Mouse (Mus musculus): Measurements from ENCODE around the gene Rasgef1a. TPM values are rescaled to one million over a fixed set of nuclear protein-coding genes. Genes with fewer than 3 reads are reported as not detected.

Gene Rasgef1a
- total and polyA plus RNA-seq, 2 experiments from 2014 or later = 13.1 to 25.4 TPM

- Histone ChIP-seq H3K9me3 (ENCODE audit: low read length) (no peaks in the 10 kb centered on the region), H3K36me3 (ENCODE audit: insufficient read depth) (no peaks in the 10 kb centered on the region), H3K9ac (no peak overlapping the region), H3K27ac (ENCODE audit: low read depth, low read length) (no peak overlapping the region), H3K4me3 (ENCODE audit: low read depth, low read length) (no peak overlapping the region), H3K4me2 (ENCODE audit: low read depth) (no peak overlapping the region), H3K4me1 (ENCODE audit: insufficient read depth) (peaks cover 2% of the 10 kb centered on the region; the same call in 1 of the 2 replicates), H3K27me3 (ENCODE audit: insufficient read depth, low read length) (no peaks in the 10 kb centered on the region)
- DNase-seq (no peak), ATAC-seq (no peak)
- WGBS = 92% methylated on average over 4 of the region's 4 CpGs
- TF ChIP-seq CTCF (IDR thresholded peaks at IDR 0.05; ENCODE audit: low read depth) = no peak
These were observed 50.0 kb downstream of the Rasgef1a start for GRCm38 (mm10) chr6:118061266-118061665.

GRCm38 (mm10) chr6:118063266-118063665 lies 52.0 kb downstream of the Rasgef1a start:
- Histone ChIP-seq H3K9ac (no peak overlapping the region), H3K36me3 (ENCODE audit: insufficient read depth) (no peaks in the 10 kb centered on the region), H3K4me1 (ENCODE audit: insufficient read depth) (peaks cover 11% of the 10 kb centered on the region; the same call in 1 of the 2 replicates), H3K4me3 (ENCODE audit: low read depth, low read length) (no peak overlapping the region), H3K9me3 (ENCODE audit: low read length) (no peaks in the 10 kb centered on the region), H3K4me2 (ENCODE audit: low read depth) (no peak overlapping the region), H3K27me3 (ENCODE audit: insufficient read depth, low read length) (no peaks in the 10 kb centered on the region), H3K27ac (ENCODE audit: low read depth, low read length) (no peak overlapping the region)
- ATAC-seq (no peak), DNase-seq (no peak)
- WGBS = 68% methylated on average over 5 of the region's 5 CpGs
- TF ChIP-seq CTCF (IDR thresholded peaks at IDR 0.05; ENCODE audit: low read depth) = no peak

GRCm38 (mm10) chr6:118064968-118065530 lies 53.8 kb downstream of the Rasgef1a start:
- TF ChIP-seq CTCF (IDR thresholded peaks at IDR 0.05; ENCODE audit: low read depth) = peak; percentile 70
- no peaks in the 10 kb centered on the region for H3K36me3 ChIP-seq (ENCODE audit: insufficient read depth)
- H3K4me3 ChIP-seq (ENCODE audit: low read depth, low read length) = no peak overlapping the region
- H3K4me2 ChIP-seq (ENCODE audit: low read depth) = peak overlapping the region; percentile 98; the same call in 1 of the 2 replicates
- ATAC-seq (peak; percentile 56; the same call in 1 of the 2 replicates), DNase-seq (peak; percentile 68)
- H3K9ac ChIP-seq = no peak overlapping the region
- no peak overlapping the region for H3K27ac ChIP-seq (ENCODE audit: low read depth, low read length)
- no peaks in the 10 kb centered on the region for H3K27me3 ChIP-seq (ENCODE audit: insufficient read depth, low read length)
- no peaks in the 10 kb centered on the region for H3K9me3 ChIP-seq (ENCODE audit: low read length)
- H3K4me1 ChIP-seq (ENCODE audit: insufficient read depth) = peaks cover 11% of the 10 kb centered on the region; the same call in 1 of the 2 replicates
- 12% methylated on average over 7 of the region's 7 CpGs for WGBS

- TF ChIP-seq CTCF (IDR thresholded peaks at IDR 0.05; ENCODE audit: low read depth) = no peak
- H3K4me1 ChIP-seq (ENCODE audit: insufficient read depth) = peaks cover 14% of the 10 kb centered on the region; the same call in 1 of the 2 replicates
- H3K4me3 ChIP-seq (ENCODE audit: low read depth, low read length) = peak overlapping the region; percentile 42
- no peaks in the 10 kb centered on the region for H3K36me3 ChIP-seq (ENCODE audit: insufficient read depth)
- peak; percentile 79 for ATAC-seq
- peak overlapping the region; percentile 98 for H3K4me2 ChIP-seq (ENCODE audit: low read depth)
- H3K27me3 ChIP-seq (ENCODE audit: insufficient read depth, low read length) = no peaks in the 10 kb centered on the region
- H3K9ac ChIP-seq = peak overlapping the region; percentile 44
- H3K9me3 ChIP-seq (ENCODE audit: low read length) = no peaks in the 10 kb centered on the region
- peak; percentile 50 for DNase-seq
- H3K27ac ChIP-seq (ENCODE audit: low read depth, low read length) = no peak overlapping the region
- WGBS = 6% methylated on average over 12 of the region's 12 CpGs
These were observed 54.6 kb downstream of the Rasgef1a start for GRCm38 (mm10) chr6:118065837-118066198.

- H3K36me3 ChIP-seq (ENCODE audit: insufficient read depth) = no peaks in the 10 kb centered on the region
- H3K4me2 ChIP-seq (ENCODE audit: low read depth) = peak overlapping the region; percentile 98
- H3K27ac ChIP-seq (ENCODE audit: low read depth, low read length) = no peak overlapping the region
- no peaks in the 10 kb centered on the region for H3K27me3 ChIP-seq (ENCODE audit: insufficient read depth, low read length)
- 2% methylated on average over 40 of the region's 40 CpGs for WGBS
- DNase-seq = no peak
- H3K4me1 ChIP-seq (ENCODE audit: insufficient read depth) = peaks cover 14% of the 10 kb centered on the region; the same call in 1 of the 2 replicates
- peak; percentile 48 for ATAC-seq
- TF ChIP-seq CTCF (IDR thresholded peaks at IDR 0.05; ENCODE audit: low read depth) = no peak
- no peaks in the 10 kb centered on the region for H3K9me3 ChIP-seq (ENCODE audit: low read length)
- H3K9ac ChIP-seq = peak overlapping the region; percentile 44
- peak overlapping the region; percentile 42 for H3K4me3 ChIP-seq (ENCODE audit: low read depth, low read length)
These were observed 55.2 kb downstream of the Rasgef1a start for GRCm38 (mm10) chr6:118066199-118067081.

- H3K27ac ChIP-seq (ENCODE audit: low read depth, low read length) = no peak overlapping the region
- ATAC-seq (no peak), DNase-seq (no peak)
- no peaks in the 10 kb centered on the region for H3K27me3 ChIP-seq (ENCODE audit: insufficient read depth, low read length)
- H3K36me3 ChIP-seq (ENCODE audit: insufficient read depth) = no peaks in the 10 kb centered on the region
- no peak overlapping the region for H3K4me2 ChIP-seq (ENCODE audit: low read depth)
- 70% methylated on average over 7 of the region's 7 CpGs for WGBS
- H3K4me1 ChIP-seq (ENCODE audit: insufficient read depth) = peaks cover 14% of the 10 kb centered on the region; the same call in 1 of the 2 replicates
- peak; percentile 43 for TF ChIP-seq CTCF (IDR thresholded peaks at IDR 0.05; ENCODE audit: low read depth)
- H3K9me3 ChIP-seq (ENCODE audit: low read length) = no peaks in the 10 kb centered on the region
- H3K9ac ChIP-seq = no peak overlapping the region
- H3K4me3 ChIP-seq (ENCODE audit: low read depth, low read length) = no peak overlapping the region
These were observed 56.5 kb downstream of the Rasgef1a start for GRCm38 (mm10) chr6:118067720-118068119.

Data from forebrain, postnatal 0 days (tissue).